Mouse (Mus musculus) common myeloid progenitor, adult 5-6 weeks (primary cell): ENCODE data around the gene Arhgap10. TPM values are rescaled to one million over a fixed set of nuclear protein-coding genes. Genes with fewer than 3 reads are reported as not detected.

Experiments
- total RNA-seq: library from RNA; stranded (forward); fragments of 200-1000, 187-1606 nt; gene quantifications from 2 replicates; pipeline ENCODE4 v1.2.3, GENCODE M21; 2017

Gene Arhgap10
- total RNA-seq, 1 experiment from 2014 or later = 30.7 TPM

Other genes starting within 250 kb of the Arhgap10 start
- 21.9 and 23.2 TPM in 2 replicates for gene Prmt9, start 31.4 kb upstream of the Arhgap10 start, total RNA-seq
- gene Tmem184c, start 92.7 kb upstream of the Arhgap10 start, total RNA-seq = 21.6 and 33.1 TPM in 2 replicates
- 0.23 TPM in 1 of 2 replicates, not detected in the other for gene Ednra, start 206.5 kb upstream of the Arhgap10 start, total RNA-seq